Comparison of ENCODE assay signal across 8 mouse cellular contexts in the genomic region with DNA sequence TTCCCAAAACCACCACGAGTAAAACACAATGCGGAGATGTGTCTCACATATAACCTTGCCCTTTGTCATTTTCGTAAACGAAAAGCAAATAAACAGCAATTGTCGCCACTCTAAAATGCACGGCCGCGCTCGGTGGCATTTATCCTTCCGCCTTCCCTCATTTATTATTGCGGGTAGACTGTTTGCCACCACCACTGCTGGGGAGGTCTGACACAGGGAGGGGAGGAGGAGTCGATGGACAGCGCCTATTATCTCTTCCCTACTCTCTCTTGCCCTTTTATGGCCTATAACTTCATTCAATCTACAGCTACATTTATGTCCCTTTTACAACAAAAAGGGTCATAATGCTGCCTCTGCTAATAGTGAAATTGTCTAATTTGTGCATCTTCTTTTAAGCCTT.
DNase-seq lines count a peak whose midpoint lies in the region; ATAC-seq and TF ChIP-seq lines count a peak whose summit lies in the region.
"Had no signal": no experiment of that assay in that cellular context is flagged by ENCODE, and none has a peak within 500 bp of the region (broad histone marks: within the 10 kb centered on the region; RNA-seq: fewer than 3 reads in every experiment).

No protein-coding gene starts in this region.

- TF ChIP-seq CTCF in liver, embryonic 14.5 days (IDR thresholded peaks at IDR 0.05; ENCODE audit: low read depth), result no peak

- H3K36me3 ChIP-seq in ES-E14 (ENCODE audit: control insufficient read depth, insufficient read depth, low read length, poor library complexity, severe bottlenecking), result no peaks in the 10 kb centered on the region
- no peaks in the 10 kb centered on the region for H3K36me3 ChIP-seq in hindbrain, embryonic 10.5 days
- H3K36me3 ChIP-seq in liver, embryonic 14.5 days (replicated peaks; ENCODE audit: control insufficient read depth, insufficient read depth, low read depth), result no peaks in the 10 kb centered on the region

- H3K9me3 ChIP-seq in ES-E14 (ENCODE audit: control insufficient read depth, insufficient read depth, low read depth, low read length), result no peaks in the 10 kb centered on the region
- H3K9me3 ChIP-seq in hindbrain, embryonic 10.5 days, result no peaks in the 10 kb centered on the region
- H3K9me3 ChIP-seq in liver, embryonic 14.5 days (ENCODE audit: control insufficient read depth, low read length), result no peaks in the 10 kb centered on the region

- no peak overlapping the region for H3K27ac ChIP-seq in ES-E14 (ENCODE audit: insufficient read depth, low read depth, low read length, poor library complexity, severe bottlenecking)
- H3K27ac ChIP-seq in hindbrain, embryonic 10.5 days, result peak overlapping the region; percentile 89
- no peak overlapping the region for H3K27ac ChIP-seq in liver, embryonic 14.5 days
- H3K27ac ChIP-seq: macrophage had no signal

- TF ChIP-seq EP300 in liver, embryonic 14.5 days (IDR thresholded peaks at IDR 0.05; ENCODE audit: low read depth), result no peak

- intact Hi-C loops in gastrocnemius, postnatal 36 days (cut with DNase I), result no loop called here
- intact Hi-C loops in gastrocnemius, postnatal 14 days (cut with DNase I; ENCODE audit: low total_unique reads), result no loop called here

- no peaks in the 10 kb centered on the region for H3K27me3 ChIP-seq in hindbrain, embryonic 10.5 days (ENCODE audit: insufficient read depth, poor library complexity, severe bottlenecking)
- no peaks in the 10 kb centered on the region for H3K27me3 ChIP-seq in liver, embryonic 14.5 days (ENCODE audit: control insufficient read depth, insufficient read depth, low read length)

- DNase-seq in ES-E14 (ENCODE audit: low read depth, low spot score), result no peak
- peak; percentile 5 for DNase-seq in R1 (ENCODE audit: low read depth, low spot score)
- peak; percentile 11 for DNase-seq in hindbrain, embryonic 10.5 days (ENCODE audit: low spot score)
- no peak for DNase-seq in liver, embryonic 14.5 days (ENCODE audit: low read depth in 3 of 3, low spot score in 3 of 3)
- DNase-seq in gastrocnemius, postnatal 36 days, result no peak
- DNase-seq in c-Kit-positive CD71-positive TER-119-positive erythroid progenitor cells, embryonic 14.5 days (ENCODE audit: low spot score), result no peak
- DNase-seq in gastrocnemius, postnatal 14 days, result no peak

- 17% methylated on average over 13 of the region's 13 CpGs for WGBS in hindbrain, embryonic 10.5 days
- WGBS in liver, embryonic 14.5 days (ENCODE audit: insufficient replicate concordance), result 22% methylated on average over 13 of the region's 13 CpGs

- no peak overlapping the region for H3K9ac ChIP-seq in ES-E14 (ENCODE audit: insufficient read depth, low read depth, low read length, poor library complexity, severe bottlenecking)
- no peak overlapping the region for H3K9ac ChIP-seq in liver, embryonic 14.5 days (replicated peaks)

- H3K4me2 ChIP-seq in liver, embryonic 14.5 days (ENCODE audit: low read depth), result peak overlapping the region; percentile 39

- in situ Hi-C loops in ES-E14 (cut with MboI; ENCODE audit: low sequenced_read_pairs in 2 of 2, unreplicated experiment in 2 of 2), result no loop called here

- H3K4me3 ChIP-seq in ES-E14 (ENCODE audit: insufficient read depth in 1 of 2, low read depth in 1 of 2, low read length in 2 of 2, poor library complexity in 1 of 2, severe bottlenecking in 1 of 2), result peak overlapping the region; percentile 22 to 36; a peak in 3 of 4 replicates
- H3K4me3 ChIP-seq in hindbrain, embryonic 10.5 days, result peak overlapping the region; percentile 52
- no peak overlapping the region; a peak in 1 of 4 replicates for H3K4me3 ChIP-seq in liver, embryonic 14.5 days (ENCODE audit: insufficient read depth in 1 of 2, low read depth in 2 of 2, low read length in 2 of 2)

- no peaks in the 10 kb centered on the region for H3K4me1 ChIP-seq in ES-E14 (ENCODE audit: control insufficient read depth in 2 of 2, insufficient read depth in 2 of 2, low read length in 2 of 2, poor library complexity in 1 of 2)
- H3K4me1 ChIP-seq in hindbrain, embryonic 10.5 days (replicated peaks), result peaks cover 21% of the 10 kb centered on the region
- no peaks in the 10 kb centered on the region for H3K4me1 ChIP-seq in liver, embryonic 14.5 days (replicated peaks; ENCODE audit: control insufficient read depth in 2 of 2, insufficient read depth in 2 of 2, low read length in 1 of 2)

- no peak for ATAC-seq in liver, embryonic 14.5 days (ENCODE audit: insufficient read depth)

TF ChIP-seq in ES-E14, 5 proteins besides CTCF, POLR2A, EP300 and RAD21:
- TF ChIP-seq MAFK (IDR thresholded peaks at IDR 0.05; ENCODE audit: insufficient read depth, low read depth, low read length) (no peak), ZNF384 (IDR thresholded peaks at IDR 0.05; ENCODE audit: low read depth, low read length) (no peak), HCFC1 (IDR thresholded peaks at IDR 0.05; ENCODE audit: borderline replicate concordance, insufficient read depth, low read length) (no peak), CHD2 (IDR thresholded peaks at IDR 0.05; ENCODE audit: low read depth, low read length) (no peak), ZC3H11A (IDR thresholded peaks at IDR 0.05; ENCODE audit: borderline replicate concordance, low read depth, low read length) (no peak)

Comparison
In these comparisons a context has a peak if more than half of its experiments do, and no peak if none do; other contexts are left out.
1. DNase-seq: peak in R1 (single experiment) and hindbrain, embryonic 10.5 days (single experiment); none in ES-E14 (single experiment), liver, embryonic 14.5 days (0 of 3), gastrocnemius, postnatal 36 days (0 of 2), c-Kit-positive CD71-positive TER-119-positive erythroid progenitor cells, embryonic 14.5 days (single experiment) and gastrocnemius, postnatal 14 days (single experiment).
2. H3K4me3 ChIP-seq: peak in ES-E14 (2 of 2) and hindbrain, embryonic 10.5 days (single experiment); none in liver, embryonic 14.5 days (0 of 2).